Mouse (Mus musculus) left cerebral cortex, postnatal 25 days (tissue): Measurements from ENCODE around the gene Tmem98. TPM values are rescaled to one million over a fixed set of nuclear protein-coding genes. Genes with fewer than 3 reads are reported as not detected.

ENCODE experiments used
- DNase-seq, 2 experiments: peaks; one replicate each; pipeline ENCODE4 v3.0.0; 2022; ENCODE audit warnings: low spot score in 2 of 2, mixed read lengths in 1 of 2
- intact Hi-C: fragments of 180-260 bp; cut with DNase I; formaldehyde crosslinking; loops from one replicate; pipeline ENCODE4 v1.15.1; 2025
- total RNA-seq, 2 experiments: library from RNA; stranded (reverse); gene quantifications; 2 replicates each; pipeline ENCODE4 v1.2.3; 2021

Gene Tmem98
- total RNA-seq: 1 to 10 TPM; 5.8 to 6.7 TPM

DNA sequence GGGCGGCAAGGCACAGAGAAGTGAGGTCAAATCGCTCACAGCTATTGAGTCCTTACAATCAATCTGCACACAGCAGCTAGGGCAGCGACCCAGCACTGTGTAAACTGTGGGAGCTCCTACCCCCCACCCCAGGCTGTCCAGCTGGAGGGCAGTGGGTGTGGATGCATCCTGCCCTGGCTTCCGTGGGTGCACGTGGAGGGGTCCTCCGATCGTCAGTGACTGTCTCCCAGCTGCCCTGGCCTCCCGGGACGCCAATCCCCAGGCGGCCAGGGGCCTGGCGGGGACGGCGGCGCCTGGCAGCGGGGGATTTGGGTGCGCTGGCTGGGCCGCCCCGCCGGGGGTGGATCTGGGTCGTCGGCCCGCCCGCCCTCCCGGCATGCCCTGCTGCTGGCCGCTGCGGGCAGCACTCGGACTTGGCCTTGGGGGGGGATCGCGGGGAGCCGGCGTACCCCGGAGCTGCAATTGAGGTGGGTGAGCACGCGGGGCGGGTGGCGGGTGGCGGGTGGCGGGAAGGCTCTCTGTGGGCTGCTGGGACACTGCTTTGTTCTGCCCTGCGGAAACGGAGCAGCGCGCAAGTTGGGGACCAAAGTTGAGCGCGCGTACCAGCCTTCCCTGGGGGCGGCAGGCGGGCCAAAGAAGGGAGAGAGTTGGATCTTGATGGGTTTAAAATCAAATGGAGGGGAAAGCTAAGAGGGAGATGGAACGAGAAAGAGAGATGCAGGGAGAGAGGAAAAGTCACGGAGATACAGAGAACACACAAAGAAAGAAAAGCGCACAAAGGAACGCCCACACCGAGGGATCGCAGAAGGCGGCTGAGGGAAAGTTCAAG is at the start of gene Tmem98:
Tmem98 (plus strand) TSS at position 183 of the 829 bp plus-strand sequence.
- DNase-seq: peak in 1 of 2 experiments; percentile 19
- intact Hi-C loops: no loop called here

- no peak for DNase-seq
Observed at GRCm38 (mm10) chr11:80761285-80761974, 48.5 kb upstream of the Tmem98 start.

DNA sequence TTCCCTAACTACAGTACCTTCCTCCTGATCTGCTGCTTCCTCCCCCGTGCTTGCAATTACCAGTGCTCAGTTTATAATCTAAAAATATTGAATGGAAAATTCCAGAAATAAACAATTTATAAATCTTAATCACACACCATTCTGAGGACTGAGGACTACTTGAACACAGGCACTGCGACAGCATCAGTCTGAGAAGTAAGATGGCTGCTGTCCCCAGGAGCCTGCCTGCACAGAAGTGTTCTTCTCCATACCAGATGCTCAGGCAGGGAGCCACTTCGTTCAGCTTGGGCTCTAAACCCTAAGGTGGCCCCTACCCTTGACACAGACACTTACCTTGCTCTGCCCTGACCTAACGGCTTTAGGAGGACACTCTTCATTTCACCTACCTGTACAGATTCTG is 47.9 kb upstream of the Tmem98 start:
- DNase-seq: no peak

More at GRCm38 (mm10) chr11:80761285-80761974, 48.5 kb upstream of the Tmem98 start:
- intact Hi-C loops: no loop called here

DNA sequence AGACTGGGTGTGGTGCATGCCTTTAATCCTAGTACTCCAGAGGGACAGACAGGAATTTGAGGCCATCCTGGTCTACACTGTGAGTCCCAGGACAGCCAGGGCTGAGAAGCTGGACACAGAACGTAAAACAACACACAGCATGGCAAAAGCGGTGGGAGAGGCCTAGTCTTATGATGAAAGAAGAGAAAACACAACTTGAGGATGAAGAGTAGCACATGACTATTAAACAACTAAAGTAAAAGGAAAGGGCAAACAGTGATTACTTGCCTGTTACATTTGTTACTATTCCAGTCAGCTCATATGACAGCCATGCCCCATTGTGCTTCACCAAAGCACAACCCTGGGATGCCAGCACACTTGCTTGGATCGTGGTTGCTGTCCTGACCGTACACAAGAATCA is 43.9 kb upstream of the Tmem98 start:
- no peak for DNase-seq
- intact Hi-C loops: no loop called here

More for the DNA sequence above, 47.9 kb upstream of the Tmem98 start:
- intact Hi-C loops: no loop called here

- DNase-seq: no peak
- intact Hi-C loops: no loop called here
Observed at GRCm38 (mm10) chr11:80766472-80767319, 43.3 kb upstream of the Tmem98 start.

DNA sequence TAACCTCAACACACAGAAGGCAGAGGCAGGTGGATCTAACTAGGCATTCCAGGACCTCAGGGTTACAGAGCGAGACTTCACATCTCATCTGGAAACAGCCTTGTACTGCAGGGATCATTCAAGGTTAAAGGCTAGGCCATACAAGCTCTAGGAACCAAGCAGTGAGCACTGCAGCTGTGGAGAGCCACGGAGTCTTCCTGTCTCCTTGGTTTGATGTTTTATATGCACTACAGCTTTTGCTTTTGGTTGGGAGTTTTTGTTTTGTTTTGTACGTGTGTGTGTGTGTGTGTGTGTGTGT is 42.7 kb upstream of the Tmem98 start:
- no peak for DNase-seq
- intact Hi-C loops: no loop called here

DNA sequence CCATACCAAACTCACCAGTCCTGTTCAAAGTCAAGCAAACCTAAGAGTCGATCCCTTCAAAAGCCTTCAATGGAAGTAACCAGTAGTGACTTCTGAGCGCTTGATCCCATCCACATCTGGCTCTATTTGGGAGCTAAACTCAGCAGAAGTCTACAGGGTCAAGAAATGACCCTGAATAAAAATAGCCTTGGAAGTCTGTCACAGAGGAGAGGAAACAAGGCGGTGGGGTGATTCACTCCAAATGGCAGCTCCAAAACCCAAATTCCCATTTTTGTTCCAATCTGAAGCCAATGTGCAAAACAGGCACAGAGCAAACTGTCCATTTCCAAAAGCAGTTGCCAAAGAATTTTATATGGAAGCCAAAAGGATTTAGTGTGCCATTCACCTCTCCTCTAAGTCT is 38.8 kb upstream of the Tmem98 start:
- no peak for DNase-seq
- intact Hi-C loops: no loop called here

DNA sequence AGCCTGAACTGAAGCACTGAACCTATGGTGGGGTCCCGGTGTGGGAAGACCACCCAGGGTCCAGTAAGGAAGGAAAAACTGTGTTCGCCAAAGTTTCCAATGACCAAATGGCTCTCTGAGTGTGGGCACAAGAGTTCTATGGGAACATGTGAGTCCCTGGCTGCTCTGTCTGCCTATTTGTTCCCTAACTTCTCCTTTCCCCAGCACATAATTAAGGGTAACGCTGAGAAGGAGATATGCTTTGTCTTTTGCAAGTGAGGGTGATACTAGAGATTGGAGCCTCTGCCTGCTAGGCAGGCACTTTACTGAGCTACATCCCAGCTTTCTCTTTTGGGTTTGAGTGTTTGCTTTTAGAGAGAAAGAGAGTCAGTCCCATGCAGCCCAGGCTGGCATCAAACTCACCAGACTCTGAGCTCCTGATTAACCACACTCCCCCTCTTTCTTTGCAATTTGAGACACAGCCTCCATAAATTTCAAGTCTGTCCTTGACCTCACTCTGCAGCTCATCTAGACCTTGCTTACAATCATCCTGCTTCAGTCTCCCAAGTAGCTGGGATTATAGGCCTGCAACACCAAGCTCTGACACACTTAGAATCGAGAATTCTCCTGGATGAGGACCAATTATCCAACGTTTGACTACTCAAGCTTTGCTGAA is 38.3 kb upstream of the Tmem98 start:
- intact Hi-C loops: no loop called here

DNA sequence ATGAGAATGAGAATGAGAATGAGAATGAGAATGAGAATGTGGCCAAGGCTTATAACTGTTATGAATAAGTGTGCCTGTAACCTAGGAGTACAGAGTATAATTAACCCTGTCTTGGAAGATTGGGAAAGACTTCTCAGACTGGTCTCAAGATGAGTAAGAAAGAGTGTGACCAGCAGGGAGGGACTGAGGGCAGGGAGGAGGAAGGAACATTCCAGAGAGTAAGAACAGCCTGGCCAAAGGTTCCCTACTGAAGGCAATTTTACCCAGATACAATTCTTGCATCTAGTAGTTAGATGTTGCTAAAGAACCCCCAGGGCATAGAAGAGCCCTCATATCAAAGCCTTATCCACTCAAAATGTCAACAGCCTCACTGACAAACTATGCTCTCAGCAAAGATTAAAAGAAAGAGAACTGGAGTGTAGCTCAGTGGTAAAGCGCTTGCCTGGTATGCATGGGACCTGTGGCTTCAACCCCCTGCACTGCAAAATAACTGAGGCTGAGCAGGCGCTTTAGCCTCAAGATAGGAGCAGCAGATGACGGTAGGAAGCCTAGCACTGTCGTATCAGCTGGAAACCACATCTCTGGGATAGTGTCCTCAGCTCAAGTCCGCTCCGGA is 37.3 kb upstream of the Tmem98 start:
- no peak for DNase-seq
- intact Hi-C loops: no loop called here

More for the DNA sequence above, 38.3 kb upstream of the Tmem98 start:
- DNase-seq: no peak

- DNase-seq: no peak
Observed at GRCm38 (mm10) chr11:80775535-80775934, 34.4 kb upstream of the Tmem98 start.

GRCm38 (mm10) chr11:80777708-80778107 is 32.3 kb upstream of the Tmem98 start:
- intact Hi-C loops: loop anchor here (2.0 to 5.0 kb wide), 2 partner anchors 60 to 81 kb away; no protein-coding TSS in a partner anchor
- no peak for DNase-seq

More at GRCm38 (mm10) chr11:80775535-80775934, 34.4 kb upstream of the Tmem98 start:
- intact Hi-C loops: loop anchor here (5.0 kb wide), 1 partner anchor 58 kb away; no protein-coding TSS in a partner anchor

DNA sequence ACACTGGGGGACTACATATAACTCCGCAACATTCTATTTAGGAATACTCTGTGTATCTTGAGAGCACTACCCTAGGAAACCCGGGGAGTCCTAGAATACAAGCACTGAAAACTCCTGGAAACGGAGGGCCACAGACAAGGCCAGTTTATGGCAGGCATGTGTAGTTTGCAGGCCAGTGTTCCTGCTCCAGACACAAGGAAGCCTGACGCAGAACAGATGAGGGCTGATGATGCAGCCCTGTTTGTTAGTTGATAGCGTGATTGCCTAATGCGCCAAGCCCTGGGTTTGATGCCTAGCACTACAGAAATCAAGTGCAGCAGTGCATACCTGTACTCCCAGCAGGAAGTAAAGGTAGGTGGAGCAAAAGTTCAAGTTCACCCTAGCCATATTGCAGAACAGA is 31.8 kb upstream of the Tmem98 start:
- DNase-seq: no peak
- intact Hi-C loops: loop anchor here (2.0 to 5.0 kb wide), 2 partner anchors 61 to 81 kb away; no protein-coding TSS in a partner anchor

- intact Hi-C loops: loop anchor here (2.0 to 5.0 kb wide), 2 partner anchors 62 to 82 kb away; no protein-coding TSS in a partner anchor
- DNase-seq: no peak
Observed at GRCm38 (mm10) chr11:80778916-80779526, 31.0 kb upstream of the Tmem98 start.

- peak; percentile 84 to 90 for DNase-seq
- intact Hi-C loops: loop anchor here (2.0 to 5.0 kb wide), 2 partner anchors 62 to 83 kb away; no protein-coding TSS in a partner anchor
Observed at GRCm38 (mm10) chr11:80779527-80780344, 30.2 kb upstream of the Tmem98 start, which contains the start of gene Myo1d. Gene Myo1d (minus strand): TSS chr11:80780025.

- intact Hi-C loops: no loop called here
- no peak for DNase-seq
Observed at GRCm38 (mm10) chr11:80781535-80781934, 28.4 kb upstream of the Tmem98 start.

GRCm38 (mm10) chr11:80783460-80783859 is 26.5 kb upstream of the Tmem98 start:
- intact Hi-C loops: no loop called here
- no peak for DNase-seq

DNA sequence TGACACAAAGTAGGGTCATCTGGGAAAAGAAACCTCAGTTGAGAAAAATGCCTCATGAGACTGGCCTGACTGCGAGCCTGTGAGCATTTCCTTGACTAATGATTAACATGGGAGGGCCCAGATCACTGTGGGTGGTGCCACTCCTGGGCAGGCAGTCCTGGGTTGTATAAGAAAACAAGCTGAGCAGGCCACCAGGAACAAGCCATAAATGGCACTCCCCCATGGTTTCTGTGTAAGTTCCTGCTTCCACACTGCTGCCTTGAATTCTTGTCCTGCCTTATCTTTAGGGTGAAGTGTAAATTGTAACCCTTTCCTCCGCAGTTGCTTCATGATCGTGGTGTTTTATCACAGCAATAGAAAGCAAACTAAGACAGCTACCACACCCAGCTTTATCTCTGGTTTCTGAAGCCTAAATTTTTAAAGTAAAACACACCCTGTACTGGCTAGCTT is 25.7 kb upstream of the Tmem98 start:
- DNase-seq: no peak

More for the DNA sequence above, 25.7 kb upstream of the Tmem98 start:
- intact Hi-C loops: no loop called here
